Mouse (Mus musculus) myocyte (in vitro differentiated cells): ENCODE measurements around the gene Rfx1.

ENCODE experiments used
- CEBPB ChIP-seq: IDR thresholded peaks from 2 replicates; pipeline ENCODE4 v1.6.1; 2011; ENCODE audit warnings: mild to moderate bottlenecking, moderate library complexity; ENCODE audit not compliant: poor library complexity, insufficient read depth, severe bottlenecking
- E2F4 ChIP-seq: IDR thresholded peaks from one replicate; pipeline ENCODE4 v1.6.1; 2011; ENCODE audit warnings: mild to moderate bottlenecking, control low read depth, moderate library complexity; ENCODE audit not compliant: insufficient read depth
- MAX ChIP-seq: IDR thresholded peaks from one replicate; pipeline ENCODE4 v1.6.1; 2011; ENCODE audit warnings: low read depth, mild to moderate bottlenecking, control low read depth
- MYOG ChIP-seq, 3 experiments: IDR thresholded peaks; one replicate each; pipeline ENCODE4 v1.6.1; 2011; ENCODE audit warnings: control low read depth in 2 of 3, low read depth in 2 of 3, mild to moderate bottlenecking in 2 of 3; ENCODE audit not compliant: insufficient read length in 2 of 3, control insufficient read depth in 1 of 3, insufficient read depth in 1 of 3
- POLR2A ChIP-seq: IDR thresholded peaks from one replicate; pipeline ENCODE4 v1.6.1; 2011; ENCODE audit warnings: low read depth, mild to moderate bottlenecking, control low read depth, moderate library complexity; ENCODE audit not compliant: insufficient read length
- POLR2AphosphoS2 ChIP-seq: IDR thresholded peaks from one replicate; pipeline ENCODE4 v1.6.1; 2011; ENCODE audit warnings: low read depth, control low read depth; ENCODE audit not compliant: insufficient read length
- REST ChIP-seq: IDR thresholded peaks from one replicate; pipeline ENCODE4 v1.6.1; 2011; ENCODE audit warnings: mild to moderate bottlenecking, control low read depth, moderate library complexity; ENCODE audit not compliant: insufficient read depth, insufficient read length
- TCF12 ChIP-seq: IDR thresholded peaks from one replicate; pipeline ENCODE4 v1.6.1; 2011; ENCODE audit warnings: mild to moderate bottlenecking, control low read depth; ENCODE audit not compliant: poor library complexity, insufficient read depth, severe bottlenecking

GRCm38 (mm10) chr8:84132225-84132624, 65.6 kb downstream of the Rfx1 start:
- no peak for TF ChIP-seq POLR2A
- no peak for TF ChIP-seq TCF12
- TF ChIP-seq MYOG (IDR thresholded peaks at IDR 0.05; ENCODE audit: control insufficient read depth in 1 of 3, insufficient read depth in 1 of 3, insufficient read length in 2 of 3, low read depth in 2 of 3) = no peak
- no peak for TF ChIP-seq CEBPB
- TF ChIP-seq E2F4 = no peak
- TF ChIP-seq MAX = no peak
- TF ChIP-seq REST = no peak
- TF ChIP-seq POLR2AphosphoS2 = no peak
